8 mouse cellular contexts compared by ENCODE assay signal in the genomic region with DNA sequence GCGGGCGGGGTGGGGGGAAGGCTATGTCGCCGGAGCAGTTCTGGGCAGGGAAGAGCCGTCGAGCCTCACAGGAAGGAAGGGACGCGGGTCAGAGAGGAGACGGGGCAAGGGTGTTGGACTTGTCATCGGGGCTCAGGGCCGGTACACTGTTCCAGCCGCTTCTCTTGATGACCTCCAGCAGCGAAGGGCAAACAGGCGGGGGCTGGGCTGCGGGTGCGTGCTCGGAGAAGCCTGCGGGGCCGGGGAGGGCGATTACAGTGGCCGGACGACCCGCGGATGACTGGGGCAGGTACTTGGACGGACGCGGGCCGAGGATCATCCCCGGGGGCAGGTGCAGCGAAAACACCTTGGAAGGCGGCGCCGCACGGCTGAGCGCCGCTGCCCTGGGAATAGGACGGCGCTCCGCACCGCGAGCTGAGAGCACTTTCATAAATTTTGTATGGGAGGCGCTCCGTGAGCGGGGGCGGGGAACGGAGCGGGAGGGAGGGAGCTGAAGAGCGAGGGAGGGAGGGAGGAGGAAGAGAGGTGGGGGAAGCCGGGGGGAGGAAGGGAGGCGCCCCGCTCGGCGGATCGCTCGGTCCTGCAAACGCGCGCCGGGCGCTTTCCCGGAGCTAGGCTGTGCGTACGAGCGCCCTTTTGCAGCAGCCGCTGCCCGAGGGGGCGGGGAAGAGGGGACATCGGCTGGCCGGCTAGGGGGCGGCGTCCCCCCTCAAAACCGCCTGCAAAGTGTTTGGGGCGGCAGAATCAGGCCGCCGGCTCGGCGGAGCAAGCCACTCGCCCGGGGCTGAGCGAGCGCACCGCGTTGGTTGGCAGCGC. TPM values are rescaled to one million over a fixed set of nuclear protein-coding genes. Genes with fewer than 3 reads are reported as not detected.
A peak's percentile ranks its signal among the peaks of the same experiment; 100 is the strongest.
DNase-seq lines count a peak whose midpoint lies in the region; ATAC-seq and TF ChIP-seq lines count a peak whose summit lies in the region.

A gene (plus strand): TSS at position 528 of the 816 bp plus-strand sequence.

- TF ChIP-seq POLR2A in ES-Bruce4 (IDR thresholded peaks at IDR 0.05; ENCODE audit: insufficient read depth, low read length): no peak
- TF ChIP-seq POLR2A in bone marrow, adult 2 months (IDR thresholded peaks at IDR 0.05; ENCODE audit: borderline replicate concordance, control insufficient read depth, low read depth, low read length): no peak; the same call in 1 of the 2 replicates

- peak within 1 kb of the TSS; percentile 70 for H3K4me3 ChIP-seq in ES-Bruce4 (ENCODE audit: low read depth, low read length)
- H3K4me3 ChIP-seq in bone marrow, adult 2 months (replicated peaks; ENCODE audit: control insufficient read depth, low read depth, low read length): peak within 1 kb of the TSS; percentile 30
- peak within 1 kb of the TSS; percentile 62 for H3K4me3 ChIP-seq in hindbrain, embryonic 14.5 days (replicated peaks; ENCODE audit: low read length)

- 0 out of 2 replicates have a peak, but pooled peaks have one; percentile 7 for ATAC-seq in hindbrain, embryonic 14.5 days (ENCODE audit: low FRiP score)

- TF ChIP-seq CTCF in ES-Bruce4 (IDR thresholded peaks at IDR 0.05; ENCODE audit: low read depth, low read length): no peak
- no peak for TF ChIP-seq CTCF in bone marrow, adult 2 months (IDR thresholded peaks at IDR 0.05; ENCODE audit: control insufficient read depth, insufficient read depth, low read length)

- no peak within 1 kb of the TSS for H3K27ac ChIP-seq in ES-Bruce4 (ENCODE audit: insufficient read depth, low read length)
- peak within 1 kb of the TSS; percentile 24; the same call in 1 of the 2 replicates for H3K27ac ChIP-seq in bone marrow, adult 2 months (ENCODE audit: control insufficient read depth, insufficient read depth, low read depth, low read length, poor library complexity)
- H3K27ac ChIP-seq in hindbrain, embryonic 14.5 days: peak within 1 kb of the TSS; percentile 26

- TF ChIP-seq EP300 in ES-Bruce4 (IDR thresholded peaks at IDR 0.05; ENCODE audit: insufficient read depth, low read depth, low read length): no peak

- peak within 1 kb of the TSS; percentile 68 for H3K4me2 ChIP-seq in hindbrain, embryonic 14.5 days (replicated peaks)

- 1% methylated on average over 82 of the region's 84 CpGs for WGBS in bone marrow, adult 2 months
- WGBS in hindbrain, embryonic 14.5 days: under 1% methylated on average over 78 of the region's 84 CpGs

- H3K9me3 ChIP-seq in ES-Bruce4 (replicated peaks; ENCODE audit: control insufficient read depth, insufficient read depth, low read length, poor library complexity, severe bottlenecking): no peaks in the 10 kb centered on the region
- no peaks in the 10 kb centered on the region for H3K9me3 ChIP-seq in hindbrain, embryonic 14.5 days (ENCODE audit: control insufficient read depth, low read length)

- H3K27me3 ChIP-seq in ES-Bruce4 (ENCODE audit: control insufficient read depth, insufficient read depth, low read length, poor library complexity, severe bottlenecking): peaks cover 7% of the 10 kb centered on the region; the same call in 1 of the 2 replicates
- H3K27me3 ChIP-seq in hindbrain, embryonic 14.5 days (ENCODE audit: control insufficient read depth, insufficient read depth, low read length): peaks cover 56% of the 10 kb centered on the region

- H3K36me3 ChIP-seq in ES-Bruce4 (ENCODE audit: control insufficient read depth, insufficient read depth, low read length, poor library complexity, severe bottlenecking): no peaks in the 10 kb centered on the region
- H3K36me3 ChIP-seq in hindbrain, embryonic 14.5 days (replicated peaks; ENCODE audit: control insufficient read depth, insufficient read depth): no peaks in the 10 kb centered on the region

- DNase-seq in frontal cortex, adult 2 months (ENCODE audit: extremely low spot score in 1 of 2, low spot score in 1 of 2): peak in 1 of 2 experiments; percentile 72
- DNase-seq in hindbrain, embryonic 14.5 days (ENCODE audit: low spot score): no peak
- peak; percentile 76 for DNase-seq in layer of hippocampus, postnatal 36 days
- peak; percentile 69 for DNase-seq in lung, postnatal 25 days (ENCODE audit: low spot score)
- peak; percentile 83 to 85 for DNase-seq in right cerebral cortex, postnatal 10 days (ENCODE audit: low spot score in 2 of 2)
- DNase-seq in yolk sac, embryonic 10.5 days (ENCODE audit: low spot score): peak; percentile 37

- peaks cover 2% of the 10 kb centered on the region for H3K4me1 ChIP-seq in ES-Bruce4 (ENCODE audit: control insufficient read depth, insufficient read depth, low read length)
- H3K4me1 ChIP-seq in bone marrow, adult 2 months (ENCODE audit: control insufficient read depth, insufficient read depth, low read length): no peaks in the 10 kb centered on the region
- H3K4me1 ChIP-seq in hindbrain, embryonic 14.5 days (replicated peaks; ENCODE audit: control insufficient read depth, insufficient read depth, low read length): peaks cover 36% of the 10 kb centered on the region

- peak within 1 kb of the TSS; percentile 81 for H3K9ac ChIP-seq in ES-Bruce4 (ENCODE audit: low read depth, poor library complexity, severe bottlenecking)
- H3K9ac ChIP-seq in hindbrain, embryonic 14.5 days: peak within 1 kb of the TSS; percentile 65

RNA-seq across cellular contexts. Expression of the gene that starts here (rescaled TPM):
- polyA plus RNA-seq in ES-Bruce4 (2011; ENCODE audit: insufficient read depth, insufficient read length, low read depth, missing spikeins): 0.96 and 1.6 TPM in 2 replicates
- 0.65 and 0.85 TPM in 2 replicates for polyA plus RNA-seq in bone marrow, adult 2 months (2011; ENCODE audit: insufficient read depth, insufficient read length, low replicate concordance, missing spikeins)
- polyA plus RNA-seq in frontal cortex, adult 2 months (2012; rRNA removed): 25.3 and 28.1 TPM in 2 replicates
- 8.5 and 10.3 TPM in 2 replicates for polyA plus RNA-seq in hindbrain, embryonic 14.5 days (2014; fragmentation: Nextera tagmentation; extraction: Ambion mirVana)
- total RNA-seq in layer of hippocampus, postnatal 36 days (2021): 100 to 1,000 TPM; 103 to 107 TPM
